In the genomic region with DNA sequence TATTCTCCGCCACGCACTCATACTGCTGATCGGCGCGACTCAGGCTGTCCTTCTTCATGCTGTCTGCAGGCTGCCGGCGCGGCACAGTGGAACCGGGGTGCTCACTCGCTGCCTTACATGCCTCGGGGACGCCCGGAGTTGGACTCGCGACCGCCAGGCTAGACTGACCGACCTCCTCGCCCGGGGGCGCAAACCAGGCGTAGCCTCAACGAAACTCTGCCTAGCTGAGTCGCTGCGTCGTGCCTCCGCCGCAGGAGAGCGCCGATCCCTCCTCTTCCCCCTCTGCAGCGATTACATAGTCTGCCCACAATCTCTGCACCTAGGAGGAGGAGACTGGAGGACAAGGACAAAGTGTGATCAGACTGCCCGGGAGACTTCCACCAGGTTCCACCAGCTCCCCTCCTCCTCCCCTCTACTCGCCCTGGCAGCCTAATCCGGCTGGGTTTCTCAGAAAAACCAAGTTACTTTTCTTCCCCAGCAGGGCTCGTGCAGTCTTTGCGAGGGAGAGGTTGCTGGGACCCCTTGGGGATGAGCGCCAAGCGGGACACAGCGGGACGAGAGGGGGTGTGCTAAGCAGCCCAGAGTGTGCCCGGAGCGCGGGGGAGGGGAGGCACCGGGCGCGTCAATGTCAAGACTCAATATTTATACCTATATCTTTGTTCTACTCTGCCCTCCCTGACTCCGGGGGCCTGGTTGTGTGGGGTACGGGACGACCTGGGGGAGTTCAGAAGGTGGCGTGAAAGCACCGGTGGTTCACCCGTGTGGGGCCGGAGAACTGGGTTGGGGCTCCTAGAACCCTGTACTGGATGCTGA, we compare ENCODE assay signal across 8 mouse cellular contexts.
DNase-seq lines count a peak whose midpoint lies in the region; ATAC-seq lines count a peak whose summit lies in the region.

No protein-coding gene starts in this region.

- H3K27ac ChIP-seq in heart, embryonic 14.5 days (replicated peaks in 1 of 2; ENCODE audit: control insufficient read depth in 1 of 2, insufficient read depth in 1 of 2, low read depth in 2 of 2, low read length in 2 of 2), result no peak overlapping the region
- no peak overlapping the region for H3K27ac ChIP-seq in hindbrain, embryonic 10.5 days
- H3K27ac ChIP-seq in midbrain, embryonic 12.5 days (replicated peaks), result no peak overlapping the region

- 24% methylated on average over 51 of the region's 52 CpGs for WGBS in heart, embryonic 14.5 days
- WGBS in hindbrain, embryonic 10.5 days, result 28% methylated on average over 50 of the region's 52 CpGs
- WGBS in midbrain, embryonic 12.5 days, result 22% methylated on average over 50 of the region's 52 CpGs

- H3K4me3 ChIP-seq in heart, embryonic 14.5 days (ENCODE audit: control insufficient read depth in 1 of 2, insufficient read depth in 1 of 2, low read depth in 1 of 2, low read length in 2 of 2), result peak overlapping the region; percentile 31 to 39
- peak overlapping the region; percentile 52 for H3K4me3 ChIP-seq in hindbrain, embryonic 10.5 days
- H3K4me3 ChIP-seq in midbrain, embryonic 12.5 days, result peak overlapping the region; percentile 40

- no peak for DNase-seq in heart, postnatal 10 days
- peak; percentile 6 for DNase-seq in Muller cell, postnatal 12 days (ENCODE audit: inconsistent ontology term)
- DNase-seq in hindbrain, embryonic 10.5 days (ENCODE audit: low spot score), result peak; percentile 35
- DNase-seq in adrenal gland, postnatal 25 days, result no peak
- DNase-seq in lung, postnatal 14 days, result no peak
- no peak for DNase-seq in heart, postnatal 14 days

- peak overlapping the region; percentile 79 for H3K4me2 ChIP-seq in heart, embryonic 14.5 days (ENCODE audit: low read length)
- H3K4me2 ChIP-seq in midbrain, embryonic 12.5 days (replicated peaks), result peak overlapping the region; percentile 65

- no peaks in the 10 kb centered on the region for H3K36me3 ChIP-seq in heart, embryonic 14.5 days (ENCODE audit: control insufficient read depth, insufficient read depth, low read length)
- no peaks in the 10 kb centered on the region for H3K36me3 ChIP-seq in hindbrain, embryonic 10.5 days
- H3K36me3 ChIP-seq in midbrain, embryonic 12.5 days, result no peaks in the 10 kb centered on the region

- intact Hi-C loops in heart, postnatal 10 days (cut with DNase I), result no loop called here
- intact Hi-C loops in heart, postnatal 14 days (cut with DNase I), result no loop called here

- 0 out of 4 replicates have a peak, but pooled peaks cover 0 to 2% of the 10 kb centered on the region in 2 experiments for H3K4me1 ChIP-seq in heart, embryonic 14.5 days (ENCODE audit: control insufficient read depth in 2 of 2, insufficient read depth in 2 of 2, low read length in 2 of 2)
- H3K4me1 ChIP-seq in hindbrain, embryonic 10.5 days (replicated peaks), result no peaks in the 10 kb centered on the region
- no peaks in the 10 kb centered on the region for H3K4me1 ChIP-seq in midbrain, embryonic 12.5 days

- H3K9me3 ChIP-seq in heart, embryonic 14.5 days (ENCODE audit: control insufficient read depth, low read length), result no peaks in the 10 kb centered on the region
- no peaks in the 10 kb centered on the region for H3K9me3 ChIP-seq in hindbrain, embryonic 10.5 days
- H3K9me3 ChIP-seq in midbrain, embryonic 12.5 days, result no peaks in the 10 kb centered on the region

- no peak for ATAC-seq in heart, embryonic 14.5 days (ENCODE audit: insufficient number of reproducible peaks, insufficient read depth, low FRiP score, low read depth)
- peak; percentile 59 for ATAC-seq in midbrain, embryonic 12.5 days (ENCODE audit: low FRiP score, low read depth)

- no peak overlapping the region for H3K9ac ChIP-seq in heart, embryonic 14.5 days (ENCODE audit: low read length)
- no peak overlapping the region for H3K9ac ChIP-seq in midbrain, embryonic 12.5 days (replicated peaks)

- H3K27me3 ChIP-seq in heart, embryonic 14.5 days (ENCODE audit: control insufficient read depth, insufficient read depth, low read length), result peaks cover 3% of the 10 kb centered on the region; the same call in 1 of the 2 replicates
- peaks cover 20% of the 10 kb centered on the region; the same call in 1 of the 2 replicates for H3K27me3 ChIP-seq in hindbrain, embryonic 10.5 days (ENCODE audit: insufficient read depth, poor library complexity, severe bottlenecking)
- peaks cover 16% of the 10 kb centered on the region for H3K27me3 ChIP-seq in midbrain, embryonic 12.5 days

Comparison
In these comparisons a context has a peak if more than half of its experiments do, and no peak if none do; other contexts are left out.
1. DNase-seq: peak in Muller cell, postnatal 12 days (single experiment) and hindbrain, embryonic 10.5 days (single experiment); none in heart, postnatal 10 days (0 of 2), adrenal gland, postnatal 25 days (single experiment), lung, postnatal 14 days (single experiment) and heart, postnatal 14 days (0 of 2).
2. Peak in every context shown above with its lines, with median percentiles within 50 percentile points of each other: H3K4me3 ChIP-seq.